Mouse (Mus musculus) stomach, adult 2 months (tissue): Measurements from ENCODE around the gene Calm1. TPM values are rescaled to one million over a fixed set of nuclear protein-coding genes. Genes with fewer than 3 reads are reported as not detected.

Source experiments
- polyA plus RNA-seq: library from polyadenylated mRNA; depleted of rRNA; stranded (reverse); fragments of >200 nt; gene quantifications from 2 replicates; pipeline ENCODE4 v1.2.3, GENCODE M21; 2012; rRNA removed

Gene Calm1
- polyA plus RNA-seq: 306 and 385 TPM in 2 replicates

DNA sequence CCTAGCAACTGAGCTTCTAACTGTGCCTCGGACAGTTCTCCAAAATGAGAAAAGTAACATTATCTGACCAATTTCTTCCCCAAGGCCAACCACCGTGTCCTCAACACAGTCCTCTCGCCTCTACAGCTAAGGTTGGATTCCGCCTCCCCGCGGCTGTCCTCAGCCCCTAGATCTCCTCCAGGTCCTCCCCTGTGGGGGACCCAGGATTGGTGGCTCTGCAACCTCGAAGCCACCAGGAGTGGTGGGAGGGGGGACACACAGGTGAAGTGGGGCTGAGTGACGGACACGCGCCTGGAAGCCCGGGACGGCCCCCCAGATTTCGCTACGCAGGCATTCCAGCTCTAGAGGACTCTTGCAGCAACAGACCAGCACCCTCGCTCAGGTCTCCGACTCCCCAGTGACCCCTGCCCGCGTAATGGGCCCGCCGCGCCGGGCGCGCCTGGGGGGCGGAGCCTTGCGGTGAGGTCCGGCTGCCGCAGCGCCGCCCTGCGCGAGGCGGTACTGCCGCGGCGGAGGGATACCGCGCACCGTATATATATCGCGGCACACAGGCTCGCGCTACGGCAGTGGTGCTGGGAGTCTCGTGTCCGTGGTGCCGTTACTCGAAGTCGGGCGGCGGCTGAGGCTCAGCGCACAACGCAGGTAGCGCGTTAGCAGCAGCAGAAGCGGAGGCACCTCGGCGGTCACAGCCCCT is at the start of gene Calm1:
Gene Calm1, plus strand, starts transcription at position 469 of the 694 bp plus-strand sequence.

DNA sequence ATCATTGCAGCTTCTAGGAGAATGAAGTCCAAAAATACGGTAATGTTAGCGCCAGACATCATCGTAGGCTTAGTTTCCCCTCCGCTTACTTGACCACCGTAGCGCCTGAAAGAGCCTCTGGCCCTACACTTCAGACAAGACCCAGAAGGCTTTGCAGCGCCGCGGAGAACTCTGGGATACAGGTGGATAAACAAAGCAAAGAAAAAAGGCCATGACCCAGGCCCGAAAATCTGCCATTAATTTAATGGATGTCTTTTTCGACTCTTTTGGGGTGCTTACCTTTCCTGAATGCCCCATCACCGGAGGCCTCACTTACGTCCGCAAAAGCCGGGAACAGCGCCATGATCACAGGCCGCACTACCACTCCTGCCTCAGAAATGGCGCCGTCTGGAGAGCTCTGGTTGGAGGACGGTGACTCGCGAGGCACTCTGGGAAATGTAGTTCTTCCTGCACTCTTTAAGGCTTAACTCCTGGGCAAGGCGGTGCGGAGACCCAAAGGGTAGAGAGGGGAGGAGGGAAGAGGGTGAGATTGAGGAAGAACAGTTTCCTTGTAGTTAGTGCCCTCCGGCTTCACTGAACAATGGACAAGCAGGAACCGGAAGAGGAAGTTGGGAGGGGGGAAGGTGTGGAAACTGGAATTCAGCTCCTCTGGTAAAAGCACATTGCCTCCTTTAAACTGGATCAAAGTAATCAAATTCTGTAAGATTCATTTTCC is 39.8 kb upstream of the Calm1 start, which contains the start of gene Nrde2:
Gene Nrde2, minus strand, starts transcription at position 393 of the 715 bp plus-strand sequence.

Other genes starting within 250 kb of the Calm1 start
- gene Kcnk13, start 234.9 kb upstream of the Calm1 start, polyA plus RNA-seq: 0.22 and 0.56 TPM in 2 replicates
- gene Psmc1, start 89.3 kb upstream of the Calm1 start, polyA plus RNA-seq: 7.9 and 10.8 TPM in 2 replicates
- 2.0 and 2.7 TPM in 2 replicates for gene Nrde2, start 39.8 kb upstream of the Calm1 start, polyA plus RNA-seq